Mouse (Mus musculus) lung, postnatal 0 days (tissue): Measurements from ENCODE around the gene Smg6.

Experiments
- CTCF ChIP-seq: IDR thresholded peaks from 2 replicates; pipeline ENCODE4 v1.5.1; 2016; ENCODE audit warnings: antibody characterized with exemption, mild to moderate bottlenecking
- EP300 ChIP-seq: IDR thresholded peaks from 2 replicates; pipeline ENCODE4 v1.6.1; 2016; ENCODE audit warnings: antibody characterized with exemption, mild to moderate bottlenecking, control low read depth

GRCm38 (mm10) chr11:74981464-74981863 is 55.8 kb downstream of the Smg6 start:
- TF ChIP-seq CTCF, result peak; percentile 99
- TF ChIP-seq EP300, result no peak
